Mouse (Mus musculus) midbrain, postnatal 0 days (tissue): ENCODE measurements around the gene Endod1. TPM values are rescaled to one million over a fixed set of nuclear protein-coding genes. Genes with fewer than 3 reads are reported as not detected.

ENCODE experiments used
- ATAC-seq: fragments of 200-750 bp; cut with Nextera tagmentation; 2 replicates; pipeline ENCODE4 v1.8.0; 2017; ENCODE audit warnings: moderate number of reproducible peaks, mild to moderate bottlenecking, moderate TSS enrichment, moderate library complexity; ENCODE audit not compliant: low FRiP score
- DNase-seq: peaks from one replicate; pipeline ENCODE4 v3.0.0-alpha.2; 2015; ENCODE audit warnings: low spot score
- H3K27ac ChIP-seq: fragments of 300-500 bp; sonication (generic); 2 replicates; pipeline ENCODE4 v1.5.1; 2014; ENCODE audit warnings: low read depth, mild to moderate bottlenecking, low read length, mixed read lengths
- H3K27me3 ChIP-seq: fragments of 300-500 bp; sonication (generic); 2 replicates; pipeline ENCODE4 v1.6.1; 2014; ENCODE audit warnings: low read length, control low read depth, mixed read lengths; ENCODE audit not compliant: insufficient read depth
- H3K36me3 ChIP-seq: fragments of 300-500 bp; sonication (generic); 2 replicates; pipeline ENCODE4 v1.6.1; 2014; ENCODE audit warnings: low read length, control low read depth, mixed read lengths; ENCODE audit not compliant: insufficient read depth
- H3K4me1 ChIP-seq: fragments of 300-500 bp; sonication (generic); 2 replicates; pipeline ENCODE4 v1.6.1; 2014; ENCODE audit warnings: mild to moderate bottlenecking, control low read depth, antibody characterized with exemption, low read length, mixed read lengths; ENCODE audit not compliant: insufficient read depth
- H3K4me2 ChIP-seq: fragments of 300-500 bp; sonication (generic); 2 replicates; pipeline ENCODE4 v1.6.1; 2014; ENCODE audit warnings: low read depth, mild to moderate bottlenecking, low read length, mixed read lengths; ENCODE audit not compliant: poor library complexity, severe bottlenecking
- H3K4me3 ChIP-seq: fragments of 300-500 bp; sonication (generic); 2 replicates; pipeline ENCODE4 v1.5.1; 2014; ENCODE audit warnings: low read depth, mild to moderate bottlenecking, low read length, moderate library complexity
- H3K9ac ChIP-seq: fragments of 300-500 bp; sonication (generic); replicated peaks from 2 replicates; pipeline ENCODE4 v1.6.1; 2014; ENCODE audit warnings: mild to moderate bottlenecking, low read length, moderate library complexity, mixed read lengths; ENCODE audit not compliant: poor library complexity, severe bottlenecking
- H3K9me3 ChIP-seq: fragments of 300-500 bp; sonication (generic); 2 replicates; pipeline ENCODE4 v1.6.1; 2016; ENCODE audit warnings: low read length, control low read depth
- CTCF ChIP-seq: IDR thresholded peaks from 2 replicates; pipeline ENCODE4 v1.5.1; 2016; ENCODE audit warnings: antibody characterized with exemption, mild to moderate bottlenecking
- WGBS: fragments of 180-500 bp; shearing (Covaris S2); extraction: QIAGEN DNeasy Blood & Tissue Kit; methylation state at CpG from one replicate; pipeline ENCODE4 v1.1.7; 2014; 5-methylcytosine and 5-hydroxymethylcytosine counted together
- polyA plus RNA-seq: library from polyadenylated mRNA; unstranded; fragments of >200 nt; fragmentation: Nextera tagmentation; extraction: Ambion mirVana; gene quantifications from 2 replicates; pipeline ENCODE4 v1.2.1, GENCODE M21; 2015
- total RNA-seq: library from RNA; depleted of rRNA; stranded (reverse); fragments of >200 nt; gene quantifications from 2 replicates; pipeline ENCODE4 v1.2.3, GENCODE M21; 2014

Endod1 gene
- total and polyA plus RNA-seq, 2 experiments from 2014 or later, result 40.6 to 92.3 TPM

- no peak overlapping the region for H3K4me3 ChIP-seq
These were observed 16.6 kb downstream of the Endod1 start for GRCm38 (mm10) chr9:14364719-14365118.

GRCm38 (mm10) chr9:14363540-14363939 lies 17.8 kb downstream of the Endod1 start:
- no peak overlapping the region for H3K4me3 ChIP-seq
- TF ChIP-seq CTCF, result no peak
- 0 out of 2 replicates have a peak, but pooled peaks have one; percentile 34 for ATAC-seq
- 85% methylated on average over 6 of the region's 6 CpGs for WGBS
- no peaks in the 10 kb centered on the region for H3K27me3 ChIP-seq
- H3K36me3 ChIP-seq, result peaks cover 4% of the 10 kb centered on the region; the same call in 1 of the 2 replicates
- H3K4me1 ChIP-seq, result no peaks in the 10 kb centered on the region
- no peak overlapping the region for H3K27ac ChIP-seq
- H3K9me3 ChIP-seq, result no peaks in the 10 kb centered on the region
- H3K9ac ChIP-seq, result no peak overlapping the region
- DNase-seq, result no peak
- no peak overlapping the region for H3K4me2 ChIP-seq

More at GRCm38 (mm10) chr9:14364719-14365118, 16.6 kb downstream of the Endod1 start:
- Histone ChIP-seq H3K4me2 (no peak overlapping the region), H3K9ac (no peak overlapping the region), H3K27ac (no peak overlapping the region), H3K4me1 (no peaks in the 10 kb centered on the region), H3K36me3 (peaks cover 4% of the 10 kb centered on the region; the same call in 1 of the 2 replicates), H3K27me3 (no peaks in the 10 kb centered on the region), H3K9me3 (no peaks in the 10 kb centered on the region)
- ATAC-seq, result no peak
- WGBS, result 97% methylated on average over 9 of the region's 9 CpGs
- TF ChIP-seq CTCF, result no peak
- DNase-seq, result no peak

GRCm38 (mm10) chr9:14362068-14362768 lies 19.1 kb downstream of the Endod1 start:
- no peak overlapping the region for H3K9ac ChIP-seq
- no peaks in the 10 kb centered on the region for H3K4me1 ChIP-seq
- ATAC-seq, result no peak
- no peak overlapping the region for H3K27ac ChIP-seq
- H3K9me3 ChIP-seq, result no peaks in the 10 kb centered on the region
- WGBS, result 90% methylated on average over 8 of the region's 8 CpGs
- H3K4me2 ChIP-seq, result no peak overlapping the region
- peaks cover 8% of the 10 kb centered on the region for H3K36me3 ChIP-seq
- no peak for DNase-seq
- no peaks in the 10 kb centered on the region for H3K27me3 ChIP-seq
- no peak overlapping the region for H3K4me3 ChIP-seq
- no peak for TF ChIP-seq CTCF

- H3K4me1 ChIP-seq, result no peaks in the 10 kb centered on the region
- H3K4me3 ChIP-seq, result no peak overlapping the region
- peak; percentile 53 for TF ChIP-seq CTCF
- H3K27ac ChIP-seq, result no peak overlapping the region
- H3K9ac ChIP-seq, result no peak overlapping the region
- no peaks in the 10 kb centered on the region for H3K9me3 ChIP-seq
- no peak for DNase-seq
- ATAC-seq, result no peak
- H3K27me3 ChIP-seq, result no peaks in the 10 kb centered on the region
- H3K4me2 ChIP-seq, result no peak overlapping the region
- H3K36me3 ChIP-seq, result peaks cover 19% of the 10 kb centered on the region
- WGBS, result 90% methylated on average over 4 of the region's 4 CpGs
These were observed 24.3 kb downstream of the Endod1 start for GRCm38 (mm10) chr9:14357033-14357432.

- Histone ChIP-seq H3K27ac (no peak overlapping the region), H3K9me3 (no peaks in the 10 kb centered on the region), H3K9ac (no peak overlapping the region), H3K27me3 (no peaks in the 10 kb centered on the region), H3K4me3 (no peak overlapping the region), H3K4me2 (no peak overlapping the region), H3K36me3 (peaks cover 14% of the 10 kb centered on the region), H3K4me1 (no peaks in the 10 kb centered on the region)
- no peak for TF ChIP-seq CTCF
- DNase-seq (no peak), ATAC-seq (no peak)
- WGBS, result 53% methylated on average over 6 of the region's 6 CpGs
These were observed 26.5 kb downstream of the Endod1 start for GRCm38 (mm10) chr9:14354852-14355251.

- Histone ChIP-seq H3K27ac (no peak overlapping the region), H3K36me3 (peaks cover 12% of the 10 kb centered on the region), H3K27me3 (no peaks in the 10 kb centered on the region), H3K4me2 (no peak overlapping the region), H3K9me3 (no peaks in the 10 kb centered on the region), H3K4me3 (no peak overlapping the region), H3K4me1 (no peaks in the 10 kb centered on the region), H3K9ac (no peak overlapping the region)
- 86% methylated on average over 1 of the region's 1 CpGs for WGBS
- no peak for TF ChIP-seq CTCF
- ATAC-seq, result no peak
- no peak for DNase-seq
These were observed 29.0 kb downstream of the Endod1 start for GRCm38 (mm10) chr9:14352337-14352736.
